Mouse (Mus musculus) thymus, postnatal 10 days (tissue): ENCODE measurements around the gene Prkci.

Source experiments
- DNase-seq, 2 experiments: peaks; one replicate each; pipeline ENCODE4 v3.0.0; 2021; ENCODE audit warnings: low spot score in 2 of 2

Prkci gene

GRCm38 (mm10) chr3:31042992-31043391 is 47.4 kb downstream of the Prkci start:
- DNase-seq, result no peak

- DNase-seq, result peak in 1 of 2 experiments; percentile 49
Observed at GRCm38 (mm10) chr3:31047263-31047662, 51.7 kb downstream of the Prkci start.

GRCm38 (mm10) chr3:31049087-31049486 is 53.5 kb downstream of the Prkci start:
- DNase-seq, result no peak

- no peak for DNase-seq
Observed at GRCm38 (mm10) chr3:31050375-31050774, 54.8 kb downstream of the Prkci start.

- DNase-seq, result no peak
Observed at GRCm38 (mm10) chr3:31051730-31052129, 56.2 kb downstream of the Prkci start.

GRCm38 (mm10) chr3:31053191-31053590 is 57.6 kb downstream of the Prkci start:
- no peak for DNase-seq

- DNase-seq, result no peak
Observed at GRCm38 (mm10) chr3:31054888-31055287, 59.3 kb downstream of the Prkci start.

GRCm38 (mm10) chr3:31056047-31056650 is 60.6 kb downstream of the Prkci start:
- peak; percentile 8 to 10 for DNase-seq

GRCm38 (mm10) chr3:31056651-31057627 is 61.4 kb downstream of the Prkci start:
- peak; percentile 63 to 77 for DNase-seq

- DNase-seq, result peak; percentile 14 to 19
Observed at GRCm38 (mm10) chr3:31060745-31061102, 65.2 kb downstream of the Prkci start.

GRCm38 (mm10) chr3:31061103-31061785 is 65.7 kb downstream of the Prkci start:
- DNase-seq, result peak; percentile 39 to 47

GRCm38 (mm10) chr3:31061786-31062120 is 66.2 kb downstream of the Prkci start:
- DNase-seq, result peak; percentile 50 to 55

- no peak for DNase-seq
Observed at GRCm38 (mm10) chr3:31062325-31062724, 66.8 kb downstream of the Prkci start.

GRCm38 (mm10) chr3:31068482-31068881 is 72.9 kb downstream of the Prkci start:
- no peak for DNase-seq

- no peak for DNase-seq
Observed at GRCm38 (mm10) chr3:31071804-31072203, 76.3 kb downstream of the Prkci start.

GRCm38 (mm10) chr3:31075808-31076207 is 80.3 kb downstream of the Prkci start:
- DNase-seq, result no peak

- no peak for DNase-seq
Observed at GRCm38 (mm10) chr3:31077068-31077703, 81.6 kb downstream of the Prkci start.

- no peak for DNase-seq
Observed at GRCm38 (mm10) chr3:31079450-31079849, 83.9 kb downstream of the Prkci start.

- no peak for DNase-seq
Observed at GRCm38 (mm10) chr3:31080791-31081502, 85.4 kb downstream of the Prkci start.

GRCm38 (mm10) chr3:31082838-31083506 is 87.4 kb downstream of the Prkci start:
- peak; percentile 52 to 59 for DNase-seq
